Mouse (Mus musculus) myocyte (in vitro differentiated cells): Measurements from ENCODE around the gene 2900011O08Rik. TPM values are rescaled to one million over a fixed set of nuclear protein-coding genes. Genes with fewer than 3 reads are reported as not detected.
"Not testable (repeated sequence)": the region's sequence is repeated elsewhere in the genome, so short reads cannot be mapped to it uniquely, and the experiment has no call there.

Experiments used
- H3K27me3 ChIP-seq: one replicate; pipeline ENCODE4 v1.6.1; 2011; ENCODE audit not compliant: control insufficient read depth, insufficient read depth, insufficient read length
- H3K36me3 ChIP-seq: one replicate; pipeline ENCODE4 v1.6.1; 2011; ENCODE audit not compliant: control insufficient read depth, insufficient read depth
- H3K4me2 ChIP-seq: one replicate; pipeline ENCODE4 v1.6.1; 2011; ENCODE audit warnings: low read depth, control low read depth
- H3K4me3 ChIP-seq: one replicate; pipeline ENCODE4 v1.5.1; 2011; ENCODE audit warnings: mild to moderate bottlenecking, control low read depth, moderate library complexity
- H3K79me2 ChIP-seq: one replicate; pipeline ENCODE4 v1.6.1; 2011; ENCODE audit not compliant: control insufficient read depth, insufficient read depth
- H3ac ChIP-seq: one replicate; pipeline ENCODE4 v1.6.1; 2011; ENCODE audit not compliant: control insufficient read depth, insufficient read length
- CEBPB ChIP-seq: IDR thresholded peaks from 2 replicates; pipeline ENCODE4 v1.6.1; 2011; ENCODE audit warnings: mild to moderate bottlenecking, moderate library complexity; ENCODE audit not compliant: poor library complexity, insufficient read depth, severe bottlenecking
- E2F4 ChIP-seq: IDR thresholded peaks from one replicate; pipeline ENCODE4 v1.6.1; 2011; ENCODE audit warnings: mild to moderate bottlenecking, control low read depth, moderate library complexity; ENCODE audit not compliant: insufficient read depth
- MAX ChIP-seq: IDR thresholded peaks from one replicate; pipeline ENCODE4 v1.6.1; 2011; ENCODE audit warnings: low read depth, mild to moderate bottlenecking, control low read depth
- MYOD1 ChIP-seq, 3 experiments: IDR thresholded peaks; one replicate each; pipeline ENCODE4 v1.6.1; 2011; ENCODE audit warnings: control low read depth in 2 of 3, low read depth in 2 of 3, mild to moderate bottlenecking in 2 of 3, moderate library complexity in 1 of 3; ENCODE audit not compliant: insufficient read length in 2 of 3, control insufficient read depth in 1 of 3
- MYOG ChIP-seq, 3 experiments: IDR thresholded peaks; one replicate each; pipeline ENCODE4 v1.6.1; 2011; ENCODE audit warnings: control low read depth in 2 of 3, low read depth in 2 of 3, mild to moderate bottlenecking in 2 of 3; ENCODE audit not compliant: insufficient read length in 2 of 3, control insufficient read depth in 1 of 3, insufficient read depth in 1 of 3
- POLR2A ChIP-seq: IDR thresholded peaks from one replicate; pipeline ENCODE4 v1.6.1; 2011; ENCODE audit warnings: low read depth, mild to moderate bottlenecking, control low read depth, moderate library complexity; ENCODE audit not compliant: insufficient read length
- POLR2AphosphoS2 ChIP-seq: IDR thresholded peaks from one replicate; pipeline ENCODE4 v1.6.1; 2011; ENCODE audit warnings: low read depth, control low read depth; ENCODE audit not compliant: insufficient read length
- REST ChIP-seq: IDR thresholded peaks from one replicate; pipeline ENCODE4 v1.6.1; 2011; ENCODE audit warnings: mild to moderate bottlenecking, control low read depth, moderate library complexity; ENCODE audit not compliant: insufficient read depth, insufficient read length
- SRF ChIP-seq: IDR thresholded peaks from one replicate; pipeline ENCODE4 v1.6.1; 2011; ENCODE audit warnings: low read depth; ENCODE audit not compliant: control insufficient read depth, insufficient read length
- TCF12 ChIP-seq: IDR thresholded peaks from one replicate; pipeline ENCODE4 v1.6.1; 2011; ENCODE audit warnings: mild to moderate bottlenecking, control low read depth; ENCODE audit not compliant: poor library complexity, insufficient read depth, severe bottlenecking
- TCF3 ChIP-seq: IDR thresholded peaks from one replicate; pipeline ENCODE4 v1.6.1; 2011; ENCODE audit warnings: low read depth, control low read depth; ENCODE audit not compliant: insufficient read length
- USF1 ChIP-seq: IDR thresholded peaks from one replicate; pipeline ENCODE4 v1.6.1; 2011; ENCODE audit warnings: low read depth, mild to moderate bottlenecking, control low read depth, moderate library complexity
- polyA plus RNA-seq: library from polyadenylated mRNA; unstranded; fragments of >200 nt; fragmentation: generic; extraction: Trizol; gene quantifications from one replicate; pipeline ENCODE4 v1.2.1, GENCODE M21; 2012; ENCODE audit warnings: missing spikeins

The 2900011O08Rik gene
- polyA plus RNA-seq, 1 experiment: 0.02 TPM

DNA sequence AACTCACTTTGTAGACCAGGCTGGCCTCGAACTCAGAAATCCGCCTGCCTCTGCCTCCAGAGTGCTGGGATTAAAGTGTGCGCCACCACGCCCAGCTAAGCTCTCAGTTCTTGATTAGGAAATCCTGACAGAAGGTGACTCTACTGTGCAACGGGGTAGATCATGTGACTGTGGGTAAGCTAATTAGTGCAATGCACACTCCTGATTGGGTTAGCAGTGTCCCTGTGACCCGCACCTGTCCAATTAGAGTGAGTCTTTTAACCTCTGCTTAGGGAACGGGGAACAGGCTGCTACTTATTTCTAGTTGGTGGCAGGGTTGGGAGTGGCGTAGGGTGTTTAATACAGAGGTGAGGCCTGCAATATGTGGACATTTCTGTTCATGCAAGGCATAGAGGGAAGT, 14.4 kb upstream of the 2900011O08Rik start:
- H3K27me3 ChIP-seq: no peaks in the 10 kb centered on the region
- no peak overlapping the region for H3K4me3 ChIP-seq
- no peak overlapping the region for H3ac ChIP-seq
- H3K4me2 ChIP-seq: no peak overlapping the region
- no peaks in the 10 kb centered on the region for H3K79me2 ChIP-seq
- TF ChIP-seq CEBPB: no peak
- TF ChIP-seq SRF: no peak
- TF ChIP-seq MYOD1 (IDR thresholded peaks at IDR 0.05; ENCODE audit: control insufficient read depth in 1 of 3, insufficient read length in 2 of 3, low read depth in 2 of 3): no peak
- TF ChIP-seq POLR2AphosphoS2: no peak
- TF ChIP-seq REST: no peak
- no peak for TF ChIP-seq POLR2A
- TF ChIP-seq E2F4: no peak
- TF ChIP-seq MAX: no peak
- no peaks in the 10 kb centered on the region for H3K36me3 ChIP-seq

DNA sequence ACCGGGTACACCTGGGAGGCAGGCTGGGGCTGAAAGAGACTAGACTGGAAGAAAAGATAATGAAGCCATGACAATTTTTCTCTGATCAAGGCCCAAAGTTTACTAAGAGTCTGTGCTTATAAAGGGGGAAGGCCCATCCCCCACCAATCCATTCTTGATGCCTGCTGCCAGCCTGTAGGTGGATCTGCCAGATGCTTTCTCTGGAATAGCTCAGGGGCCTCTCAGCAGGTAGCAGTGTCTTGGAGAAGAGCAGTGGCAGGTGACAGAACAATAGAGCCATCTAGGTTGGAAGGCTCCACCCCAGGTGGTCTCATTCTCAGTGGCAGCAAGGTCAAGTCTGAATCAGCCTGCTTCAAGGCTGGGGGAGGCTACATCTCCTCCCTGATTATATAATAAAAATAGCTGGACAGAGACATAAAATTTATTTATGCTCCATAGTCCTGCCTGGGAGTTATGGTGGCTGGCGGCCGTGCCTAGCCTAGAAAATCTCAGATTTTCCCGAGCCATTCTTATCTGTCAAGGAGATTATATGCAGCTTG, 10.0 kb upstream of the 2900011O08Rik start:
- H3K27me3 ChIP-seq, H3K4me3 ChIP-seq: not testable (repeated sequence)

DNA sequence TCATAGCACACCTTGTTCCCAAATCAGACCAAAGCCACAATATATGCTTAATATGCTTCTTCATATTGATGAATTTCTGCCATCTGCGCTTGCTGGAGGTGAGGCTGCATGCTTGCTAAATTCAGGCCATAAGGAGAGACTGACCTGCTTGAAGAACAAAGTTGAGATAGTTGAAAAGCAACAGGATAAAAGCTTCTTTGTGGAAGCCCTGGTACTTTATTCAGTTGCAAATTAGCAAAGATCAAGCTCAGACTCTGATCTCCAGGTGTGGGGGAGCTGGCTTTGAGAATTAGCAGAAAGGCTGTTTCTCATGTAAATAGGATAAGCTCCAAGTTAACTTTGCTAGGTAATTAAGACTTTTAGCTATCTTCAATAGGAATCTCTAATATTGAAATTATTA, 9.4 kb upstream of the 2900011O08Rik start:
- not testable (repeated sequence) for H3K79me2 ChIP-seq, H3K4me3 ChIP-seq, H3K4me2 ChIP-seq

More for the DNA sequence above, 10.0 kb upstream of the 2900011O08Rik start:
- H3ac ChIP-seq, H3K4me2 ChIP-seq, H3K36me3 ChIP-seq, H3K79me2 ChIP-seq: not testable (repeated sequence)

DNA sequence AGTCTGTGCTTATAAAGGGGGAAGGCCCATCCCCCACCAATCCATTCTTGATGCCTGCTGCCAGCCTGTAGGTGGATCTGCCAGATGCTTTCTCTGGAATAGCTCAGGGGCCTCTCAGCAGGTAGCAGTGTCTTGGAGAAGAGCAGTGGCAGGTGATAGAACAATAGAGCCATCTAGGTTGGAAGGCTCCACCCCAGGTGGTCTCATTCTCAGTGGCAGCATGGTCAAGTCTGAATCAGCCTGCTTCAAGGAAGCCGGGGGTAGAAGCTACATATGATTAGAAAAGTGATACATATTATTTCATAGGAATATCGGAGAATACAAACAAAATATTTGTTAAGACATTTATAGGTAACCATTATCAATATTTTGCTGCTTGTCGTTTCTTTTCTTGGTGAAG, 4.7 kb upstream of the 2900011O08Rik start:
- not testable (repeated sequence) for H3ac ChIP-seq, H3K4me2 ChIP-seq, H3K4me3 ChIP-seq, H3K79me2 ChIP-seq, H3K36me3 ChIP-seq, H3K27me3 ChIP-seq

More for the DNA sequence above, 9.4 kb upstream of the 2900011O08Rik start:
- not testable (repeated sequence) for H3K27me3 ChIP-seq, H3K36me3 ChIP-seq, H3ac ChIP-seq

DNA sequence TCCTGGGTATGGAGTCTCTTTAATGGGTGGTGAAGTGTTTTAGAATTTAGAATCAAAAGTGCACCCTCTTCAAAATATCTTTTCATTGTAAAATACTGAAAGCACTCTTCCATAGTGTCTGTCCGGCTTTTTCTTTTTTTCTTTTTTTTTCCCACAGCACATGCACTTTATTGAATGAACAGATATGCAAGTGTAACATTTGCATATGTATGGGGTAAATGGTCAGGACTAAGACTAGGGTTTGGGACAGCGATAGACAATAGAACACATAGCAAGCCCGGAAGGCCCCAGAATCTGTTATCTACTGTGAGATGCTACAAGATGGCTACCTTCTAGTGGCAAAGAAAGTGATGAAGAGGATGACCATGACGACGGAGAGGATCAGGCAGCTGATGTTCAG, 3.2 kb upstream of the 2900011O08Rik start:
- TF ChIP-seq POLR2AphosphoS2: no peak
- no peak for TF ChIP-seq POLR2A
- no peak for TF ChIP-seq CEBPB
- TF ChIP-seq TCF3: no peak
- no peak for TF ChIP-seq REST
- no peak for TF ChIP-seq MYOD1 (IDR thresholded peaks at IDR 0.05; ENCODE audit: control insufficient read depth in 1 of 3, insufficient read length in 2 of 3, low read depth in 2 of 3)
- no peak for TF ChIP-seq MAX
- no peak for TF ChIP-seq USF1
- no peak for TF ChIP-seq SRF
- no peak for TF ChIP-seq E2F4
- no peak for TF ChIP-seq TCF12
- no peak for TF ChIP-seq MYOG (IDR thresholded peaks at IDR 0.05; ENCODE audit: control insufficient read depth in 1 of 3, insufficient read depth in 1 of 3, insufficient read length in 2 of 3, low read depth in 2 of 3)
- H3K27me3 ChIP-seq: no peaks in the 10 kb centered on the region
- H3K4me3 ChIP-seq: no peak overlapping the region
- H3K4me2 ChIP-seq: no peak overlapping the region
- H3ac ChIP-seq: no peak overlapping the region
- H3K79me2 ChIP-seq: no peaks in the 10 kb centered on the region
- no peaks in the 10 kb centered on the region for H3K36me3 ChIP-seq

DNA sequence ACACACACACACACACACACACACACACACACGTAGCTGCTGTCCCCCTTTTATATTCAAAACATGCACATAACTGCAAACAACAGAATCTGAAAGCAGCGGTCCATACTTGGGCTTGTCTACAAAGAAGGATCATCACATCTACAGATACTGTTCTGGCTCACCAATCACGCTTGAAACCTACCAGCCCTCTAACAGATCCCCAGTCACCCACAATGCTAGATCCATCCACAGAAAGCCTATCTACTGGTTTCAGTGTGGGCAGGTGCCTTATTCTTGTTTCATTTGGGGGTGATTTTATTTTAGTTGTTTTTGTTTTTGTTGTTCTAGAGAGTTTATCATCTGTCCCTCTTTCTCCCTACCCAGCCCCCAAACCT, 219 bp upstream of the 2900011O08Rik start:
- TF ChIP-seq POLR2A (no peak), MAX (no peak), SRF (no peak), MYOG (IDR thresholded peaks at IDR 0.05; ENCODE audit: control insufficient read depth in 1 of 3, insufficient read depth in 1 of 3, insufficient read length in 2 of 3, low read depth in 2 of 3) (no peak), REST (no peak), TCF3 (no peak), MYOD1 (IDR thresholded peaks at IDR 0.05; ENCODE audit: control insufficient read depth in 1 of 3, insufficient read length in 2 of 3, low read depth in 2 of 3) (no peak), USF1 (no peak), E2F4 (no peak)
- H3K4me3 ChIP-seq: no peak overlapping the region

More for the DNA sequence above, 219 bp upstream of the 2900011O08Rik start:
- Histone ChIP-seq H3K4me2 (no peak overlapping the region), H3K27me3 (no peaks in the 10 kb centered on the region), H3K79me2 (no peaks in the 10 kb centered on the region), H3ac (no peak overlapping the region), H3K36me3 (no peaks in the 10 kb centered on the region)
